Mouse (Mus musculus) CD4-positive, CD25-positive, alpha-beta regulatory T cell, adult 2 months (primary cell): ENCODE results near the gene Gm26602.
"Not testable (repeated sequence)": the region's sequence is repeated elsewhere in the genome, so short reads cannot be mapped to it uniquely, and the experiment has no call there.

Experiments used
- DNase-seq: peaks from one replicate; pipeline ENCODE4 v3.0.0-alpha.2; 2012; ENCODE audit warnings: low read depth, low spot score

Gene Gm26602

DNA sequence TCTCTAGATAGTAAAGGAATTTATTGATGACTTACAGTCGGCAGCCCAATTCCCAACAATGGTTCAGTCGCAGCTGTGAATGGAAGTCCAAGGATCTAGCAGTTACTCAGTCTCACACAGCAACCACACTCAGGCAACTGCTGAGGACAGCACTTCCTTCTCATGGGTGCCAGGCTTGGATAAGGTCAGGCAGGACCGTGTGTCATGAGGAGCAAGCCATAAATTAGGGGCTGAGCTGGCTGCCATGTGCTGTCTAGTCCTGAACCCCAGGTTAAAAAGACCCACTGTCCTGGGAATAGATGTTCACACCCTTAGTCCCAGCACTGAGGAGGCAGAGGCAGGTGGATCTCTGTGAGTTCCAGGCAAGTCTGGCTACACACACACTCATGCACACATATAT, 25.7 kb upstream of the Gm26602 start:
- not testable (repeated sequence) for DNase-seq

DNA sequence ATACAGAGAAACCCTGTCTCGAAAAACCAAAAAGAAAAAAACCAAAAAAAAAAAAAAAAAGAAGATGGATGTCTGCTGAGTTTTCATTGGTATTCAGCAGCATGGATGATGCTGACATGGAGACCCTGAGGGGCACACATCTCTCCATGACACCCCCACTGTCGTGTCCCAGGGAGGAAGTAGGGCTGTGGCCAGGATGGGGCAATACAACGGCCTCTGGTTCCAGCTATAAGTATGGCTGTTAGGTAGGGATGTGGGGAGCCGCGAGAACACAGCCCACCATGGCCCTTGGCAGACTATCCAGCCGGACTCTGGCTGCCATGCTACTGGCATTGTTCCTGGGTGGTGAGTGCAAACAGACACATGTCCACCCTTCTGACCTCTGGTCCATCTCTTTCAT, 24.6 kb upstream of the Gm26602 start, which contains the start of gene Elane:
Gene Elane (plus strand): TSS at position 194 of the 400 bp plus-strand sequence.
- no peak for DNase-seq

DNA sequence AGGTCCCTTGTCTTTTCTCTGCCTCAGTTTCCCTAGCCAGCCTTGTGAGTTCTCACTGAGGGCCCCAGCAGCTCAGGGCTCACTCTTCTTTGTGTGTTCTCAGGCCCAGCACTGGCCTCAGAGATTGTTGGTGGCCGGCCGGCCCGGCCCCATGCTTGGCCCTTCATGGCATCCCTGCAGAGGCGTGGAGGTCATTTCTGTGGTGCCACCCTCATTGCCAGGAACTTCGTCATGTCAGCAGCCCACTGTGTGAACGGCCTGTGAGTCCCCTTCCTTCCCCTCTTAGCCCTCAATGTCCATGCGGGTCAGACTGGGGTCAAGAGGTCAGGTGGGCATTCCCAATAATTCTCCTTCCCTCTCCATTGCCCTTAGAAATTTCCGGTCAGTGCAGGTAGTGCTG, 24.0 kb upstream of the Gm26602 start:
- DNase-seq: no peak

DNA sequence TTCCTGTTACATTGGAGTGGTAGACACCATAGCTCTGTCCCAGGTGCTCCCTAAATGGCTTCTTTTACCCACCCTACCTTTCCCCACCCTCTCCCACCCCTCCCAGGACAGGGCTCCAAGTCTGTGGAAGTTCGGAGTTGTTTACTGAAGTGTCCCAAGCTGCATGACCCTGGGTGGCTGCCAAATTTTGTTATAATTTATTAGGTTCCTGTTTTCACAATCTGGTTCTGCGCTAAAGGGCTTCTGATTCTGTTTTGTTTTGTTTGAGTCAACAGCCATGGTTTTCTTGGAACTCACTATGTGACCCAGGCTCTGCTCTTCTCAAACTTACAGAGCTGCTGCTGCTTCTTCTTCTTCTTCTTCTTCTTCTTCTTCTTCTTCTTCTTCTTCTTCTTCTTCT, 21.3 kb upstream of the Gm26602 start:
- no peak for DNase-seq

DNA sequence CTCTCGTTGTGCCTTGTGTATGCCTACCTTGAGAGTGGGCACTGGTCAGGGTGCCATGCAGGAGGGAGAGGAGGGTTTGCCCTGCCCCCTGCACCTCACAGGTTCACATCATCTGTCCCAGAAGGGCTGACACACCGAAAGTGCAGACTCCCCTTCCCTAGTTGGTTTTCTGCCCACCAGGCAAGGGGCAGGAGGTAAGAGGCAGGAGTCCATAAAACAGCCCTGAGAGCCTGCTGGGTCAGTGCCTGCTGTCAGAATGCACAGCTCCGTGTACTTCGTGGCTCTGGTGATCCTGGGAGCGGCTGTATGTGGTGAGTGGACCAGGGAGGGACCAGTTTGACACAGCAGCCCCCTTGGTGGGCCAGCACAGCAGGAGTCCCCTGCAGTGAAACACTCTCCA, 20.0 kb upstream of the Gm26602 start, which contains the start of gene Cfd:
Gene Cfd (plus strand): TSS at position 184 of the 400 bp plus-strand sequence.
- no peak for DNase-seq

DNA sequence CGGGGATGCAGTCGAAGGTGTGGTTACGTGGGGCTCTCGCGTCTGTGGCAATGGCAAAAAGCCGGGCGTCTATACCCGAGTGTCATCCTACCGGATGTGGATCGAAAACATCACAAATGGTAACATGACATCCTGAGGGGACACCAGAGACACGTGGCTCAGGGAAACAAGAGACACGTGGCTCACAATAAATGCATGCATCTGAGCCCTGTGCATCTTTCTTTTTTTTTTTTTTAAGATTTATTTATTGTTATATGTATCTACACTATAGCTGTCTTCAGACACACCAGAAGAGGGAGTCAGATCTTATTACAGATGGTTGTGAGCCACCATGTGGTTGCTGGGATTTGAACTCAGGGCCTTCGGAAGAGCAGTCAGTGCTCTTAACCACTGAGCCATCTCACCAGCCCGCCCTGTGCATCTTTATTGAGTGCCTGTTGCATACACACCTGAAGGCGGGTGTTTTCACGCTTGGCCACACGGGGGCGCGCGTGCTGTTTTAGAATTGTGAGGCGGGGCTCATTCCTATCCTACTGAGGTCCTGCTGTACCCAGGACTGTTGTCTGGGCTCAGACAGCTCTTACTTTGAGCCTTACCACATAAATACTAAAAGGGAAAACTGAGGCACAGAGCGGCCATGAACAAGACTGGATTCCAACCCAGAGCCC, 18.1 kb upstream of the Gm26602 start:
- DNase-seq: peak; percentile 87

DNA sequence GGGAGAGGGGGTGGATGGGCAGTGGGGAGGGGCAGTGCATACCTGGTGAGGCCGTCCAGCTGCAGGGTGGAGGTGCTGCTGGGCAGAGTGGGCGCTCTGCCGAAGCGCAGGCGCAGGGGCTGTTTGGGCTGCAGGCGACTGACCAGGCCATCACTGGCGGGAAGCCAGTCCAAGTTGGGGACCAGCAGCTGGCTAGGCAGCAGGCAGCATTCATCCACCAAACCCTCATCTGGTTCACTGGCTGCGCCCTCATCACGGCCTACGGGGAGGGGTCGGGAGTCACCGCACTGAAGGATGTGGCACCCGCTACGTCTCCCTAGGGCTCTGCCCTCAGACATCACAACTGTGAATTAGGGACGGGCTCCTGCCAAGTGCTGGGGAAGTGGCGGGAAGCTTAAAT, 14.3 kb upstream of the Gm26602 start:
- DNase-seq: no peak

DNA sequence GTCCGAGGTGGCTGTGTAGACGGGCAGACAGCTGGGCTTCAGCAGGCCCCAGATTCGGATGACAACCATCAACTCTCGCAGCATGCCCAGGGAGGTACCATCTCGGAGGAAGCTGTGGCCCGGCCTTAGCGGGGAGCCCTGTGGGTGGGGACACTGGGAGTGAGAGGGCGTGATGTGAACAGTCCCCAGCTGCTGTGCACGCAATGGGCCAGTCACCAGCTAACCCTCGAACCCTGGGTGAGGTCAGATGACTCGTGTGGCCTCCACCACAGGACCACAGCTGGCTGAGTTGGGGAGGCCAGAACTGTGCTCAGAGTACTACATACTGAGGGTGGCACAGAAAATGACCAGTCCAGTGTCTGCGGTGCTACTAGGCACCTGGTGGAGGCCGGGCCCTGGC, 13.8 kb upstream of the Gm26602 start:
- no peak for DNase-seq

DNA sequence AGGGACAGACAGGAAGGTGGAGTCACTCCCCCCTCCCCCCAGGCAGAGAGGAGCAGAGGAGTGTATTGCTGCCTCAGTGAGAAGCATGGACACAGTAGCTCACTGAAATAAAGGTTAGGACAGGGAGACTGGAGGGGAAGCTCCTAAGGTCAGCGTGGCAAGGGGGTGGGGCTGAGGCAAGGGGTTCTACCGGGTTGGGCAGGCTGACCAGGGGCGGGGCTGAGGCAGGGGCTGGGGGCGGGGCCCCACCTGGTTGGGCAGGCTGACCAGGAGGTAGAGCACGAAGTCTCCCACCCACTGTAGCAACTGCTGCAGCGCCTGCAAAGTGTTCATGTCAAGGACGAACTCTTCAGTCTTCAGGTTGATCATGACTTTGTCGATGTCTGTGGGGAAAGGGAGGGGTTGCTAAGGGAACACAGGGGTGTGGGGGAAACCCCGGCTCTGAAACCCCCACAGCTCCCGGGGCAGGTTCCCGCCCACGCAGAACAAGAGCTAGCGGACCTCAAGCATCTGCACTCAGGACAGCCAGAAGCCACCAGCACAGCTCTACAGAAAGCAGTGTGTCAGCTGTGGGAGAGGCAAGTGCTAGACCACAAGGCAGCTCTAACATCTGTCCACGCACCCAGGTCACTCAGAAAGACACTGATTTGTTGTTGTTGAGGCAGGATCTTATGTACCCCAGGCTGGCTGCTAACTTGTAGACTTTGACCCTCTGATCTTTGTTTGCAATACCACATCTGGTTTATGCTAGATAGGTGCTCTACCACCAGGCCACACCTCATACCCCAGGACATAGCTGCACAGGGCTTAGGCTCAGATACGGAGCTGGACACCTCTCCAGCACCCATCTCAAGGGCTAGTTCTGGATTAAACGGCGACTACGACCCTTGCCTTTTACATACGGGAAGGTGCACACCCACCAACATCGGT, 13.1 kb upstream of the Gm26602 start:
- peak; percentile 67 for DNase-seq

DNA sequence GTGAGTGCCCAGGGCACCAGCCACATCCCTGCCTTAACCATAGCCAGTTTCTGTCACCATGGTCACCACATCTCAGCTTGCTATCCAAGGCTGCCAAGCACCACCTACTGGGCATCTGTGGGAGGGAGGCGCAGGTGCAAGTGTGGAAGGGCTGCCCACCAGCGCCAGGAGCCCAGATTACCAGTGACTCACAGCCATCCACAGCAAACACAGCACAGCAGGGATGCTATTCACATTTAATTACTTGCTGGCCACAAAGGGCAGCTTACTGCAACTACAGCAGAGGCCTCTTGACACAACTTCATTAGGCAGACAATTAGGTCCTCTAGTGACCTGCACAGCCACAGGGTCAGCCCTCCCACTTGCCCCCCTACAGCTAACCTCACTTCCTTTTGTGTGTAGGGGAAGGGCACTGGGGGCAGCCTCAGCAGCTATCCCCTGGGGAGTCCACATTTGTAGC, 9.7 kb upstream of the Gm26602 start:
- DNase-seq: peak; percentile 25

DNA sequence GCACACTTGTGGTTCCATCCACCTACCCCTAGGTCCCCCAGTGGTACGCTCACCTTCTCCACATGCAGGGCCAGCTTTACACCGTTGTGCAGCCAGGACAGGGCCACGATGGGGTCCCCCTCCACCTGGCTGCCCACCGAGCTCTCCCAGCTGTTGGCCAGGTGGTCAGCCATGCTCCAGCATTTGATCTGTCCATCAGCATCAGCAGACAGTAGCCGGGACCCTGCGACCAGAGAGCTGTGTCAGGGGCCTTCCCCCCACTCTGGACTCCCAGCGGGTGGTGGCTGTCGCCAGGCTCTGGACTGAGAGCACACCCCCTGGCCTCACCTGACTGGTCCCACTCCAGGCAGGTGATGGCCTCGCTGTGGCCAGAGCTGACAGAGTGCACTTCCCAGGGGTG, 3.9 kb upstream of the Gm26602 start:
- no peak for DNase-seq

DNA sequence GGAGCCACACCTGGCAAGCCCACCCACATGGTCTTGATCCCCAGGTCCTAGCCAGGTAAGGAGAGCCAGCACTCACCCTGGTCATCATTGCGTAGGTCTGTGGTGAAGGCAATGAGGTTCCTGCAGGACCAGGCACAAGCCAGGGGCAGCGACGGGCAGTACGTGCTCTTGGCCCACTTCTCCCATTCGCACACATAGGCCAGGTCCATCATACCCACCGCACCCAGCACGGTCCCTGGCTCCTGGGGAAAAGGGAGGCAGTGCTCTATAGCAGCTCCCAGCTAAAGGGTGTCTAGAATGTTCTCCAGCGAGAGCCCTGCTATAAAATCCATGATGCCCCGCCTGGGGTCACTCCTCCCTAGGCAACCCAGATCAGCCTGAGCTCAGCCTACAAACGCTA, 3.2 kb upstream of the Gm26602 start:
- no peak for DNase-seq

DNA sequence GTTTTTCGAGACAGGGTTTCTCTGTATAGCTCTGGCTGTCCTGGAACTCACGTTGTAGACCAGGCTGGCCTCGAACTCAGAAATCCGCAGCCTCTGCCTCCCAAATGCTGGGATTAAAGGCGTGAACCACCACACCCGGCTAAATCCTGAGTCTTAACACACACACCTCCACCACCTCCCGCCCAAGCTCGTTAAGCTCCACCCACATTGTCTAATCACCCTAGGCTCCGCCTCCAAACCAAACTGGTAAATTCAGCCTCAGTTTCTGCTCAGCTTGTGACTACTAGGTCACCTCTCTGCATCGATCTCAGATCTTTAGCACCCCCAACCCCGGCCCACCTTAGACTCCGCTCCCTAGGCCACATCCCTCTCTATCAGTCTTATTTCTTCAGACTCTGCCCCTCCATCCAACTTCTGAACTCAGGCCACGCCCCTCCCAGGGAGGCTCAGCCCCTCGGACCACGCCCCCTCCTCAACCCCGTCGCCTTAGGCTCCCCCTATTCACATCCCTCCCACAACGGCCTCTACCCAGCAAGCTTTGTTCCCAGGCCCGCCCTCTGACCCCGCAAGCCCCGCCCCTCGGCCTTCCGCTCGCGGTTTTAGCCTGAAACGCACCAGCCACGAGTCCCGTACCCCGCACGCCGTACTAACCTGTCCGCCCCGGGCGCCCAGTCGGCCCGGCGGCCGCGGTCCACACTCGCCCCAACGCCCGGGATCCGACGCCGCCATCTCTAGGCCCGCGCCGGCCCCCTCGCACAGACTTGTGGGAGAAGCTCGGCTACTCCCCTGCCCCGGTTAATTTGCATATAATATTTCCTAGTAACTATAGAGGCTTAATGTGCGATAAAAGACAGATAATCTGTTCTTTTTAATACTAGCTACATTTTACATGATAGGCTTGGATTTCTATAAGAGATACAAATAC, 2.2 kb upstream of the Gm26602 start, which contains the start of gene Med16:
Gene Med16 (minus strand): TSS at position 757 of the 925 bp plus-strand sequence.
- DNase-seq: peak; percentile 98

DNA sequence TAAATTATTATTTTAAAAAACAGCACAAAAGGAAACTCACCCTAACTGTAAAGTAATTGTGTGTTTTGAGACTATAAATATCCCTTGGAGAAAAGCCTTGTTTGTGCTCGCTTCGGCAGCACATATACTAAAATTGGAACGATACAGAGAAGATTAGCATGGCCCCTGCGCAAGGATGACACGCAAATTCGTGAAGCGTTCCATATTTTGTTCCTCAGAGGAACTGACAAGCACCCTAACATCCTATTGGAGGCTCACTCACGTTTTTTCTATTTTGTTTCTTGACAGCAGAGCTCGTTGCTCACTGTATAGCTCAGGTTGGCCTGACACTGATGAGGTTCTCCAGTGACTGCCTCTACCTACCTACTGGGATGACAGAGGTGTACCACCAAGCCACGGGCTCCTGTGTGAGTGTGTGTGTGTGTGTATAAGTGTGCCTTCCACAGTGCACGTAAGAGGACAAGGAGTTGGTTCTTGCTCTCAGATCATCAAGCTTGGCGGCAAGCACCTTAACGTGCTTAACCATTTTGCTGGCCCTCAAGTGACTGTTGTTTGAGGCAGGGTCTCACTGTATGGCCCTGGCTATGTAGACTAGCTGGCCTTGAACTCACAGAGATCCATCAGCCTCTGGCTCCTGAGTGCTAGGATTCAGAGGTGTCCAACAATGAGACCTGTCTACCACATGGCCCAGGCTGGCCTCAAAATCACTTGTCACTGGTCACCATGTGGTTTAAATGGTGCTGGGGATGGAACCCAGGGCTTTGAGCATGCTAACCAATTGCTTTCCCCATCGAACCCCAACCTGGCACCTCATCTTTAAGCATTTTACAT, 1.3 kb upstream of the Gm26602 start:
- DNase-seq: no peak

DNA sequence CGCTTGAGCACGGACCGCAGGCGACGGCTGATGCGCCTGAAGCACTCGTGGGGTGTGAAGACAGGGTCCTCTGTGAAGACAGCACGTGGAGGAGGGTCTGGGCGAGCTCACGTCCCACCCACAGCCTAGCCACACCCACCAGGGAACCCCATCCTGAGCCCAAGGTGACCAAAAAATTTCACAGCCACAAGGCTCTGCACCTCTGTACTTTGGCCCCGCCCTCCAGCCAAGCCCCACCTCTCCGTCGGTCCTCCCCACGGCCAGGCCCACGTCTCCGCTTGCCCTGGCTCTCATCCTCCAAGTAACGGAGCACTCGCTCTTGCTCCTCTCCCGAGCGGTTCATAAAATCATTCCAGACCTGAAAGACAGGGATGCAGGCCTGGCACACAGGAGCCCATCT, 1.8 kb downstream of the Gm26602 start:
- no peak for DNase-seq

DNA sequence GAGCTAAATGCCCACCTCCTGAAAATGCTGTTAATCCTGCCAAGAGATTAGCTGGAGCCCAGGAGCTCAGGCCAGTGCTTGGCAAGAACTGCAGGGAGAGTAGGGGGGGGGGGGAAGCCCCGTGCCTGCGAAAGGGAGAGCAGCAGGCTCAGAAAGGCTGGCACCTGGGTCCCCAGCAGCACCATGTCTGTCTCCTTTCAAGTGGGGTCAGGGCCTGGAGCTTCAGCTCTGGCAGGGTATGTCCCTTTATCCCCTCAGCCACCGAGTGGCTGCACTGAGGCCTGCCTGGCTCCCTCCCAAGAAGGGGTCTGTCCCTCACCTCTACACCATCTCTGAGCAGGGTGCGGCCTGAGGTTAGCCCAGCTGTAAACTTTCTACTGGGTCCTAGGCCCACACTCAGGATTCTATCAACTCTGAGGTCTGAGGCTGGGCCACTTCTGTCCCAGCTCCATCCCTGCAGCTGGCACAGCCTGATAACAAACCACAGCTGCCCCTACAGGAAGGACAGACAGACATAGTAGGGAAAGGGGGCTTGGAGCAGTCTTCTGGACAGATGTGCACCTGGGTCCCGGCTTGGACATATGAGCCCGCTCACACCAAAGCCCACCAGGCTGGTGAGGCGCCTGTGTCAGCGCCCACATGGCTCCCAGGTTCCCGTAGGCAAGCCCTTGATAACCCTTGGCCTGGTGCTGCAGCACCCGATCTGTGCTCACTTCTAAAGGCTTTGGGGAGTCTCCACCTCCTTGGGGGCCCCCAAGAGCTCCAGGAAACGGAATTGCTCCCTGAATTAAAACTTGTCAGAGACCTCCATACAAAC, 3.7 kb downstream of the Gm26602 start:
- DNase-seq: no peak

DNA sequence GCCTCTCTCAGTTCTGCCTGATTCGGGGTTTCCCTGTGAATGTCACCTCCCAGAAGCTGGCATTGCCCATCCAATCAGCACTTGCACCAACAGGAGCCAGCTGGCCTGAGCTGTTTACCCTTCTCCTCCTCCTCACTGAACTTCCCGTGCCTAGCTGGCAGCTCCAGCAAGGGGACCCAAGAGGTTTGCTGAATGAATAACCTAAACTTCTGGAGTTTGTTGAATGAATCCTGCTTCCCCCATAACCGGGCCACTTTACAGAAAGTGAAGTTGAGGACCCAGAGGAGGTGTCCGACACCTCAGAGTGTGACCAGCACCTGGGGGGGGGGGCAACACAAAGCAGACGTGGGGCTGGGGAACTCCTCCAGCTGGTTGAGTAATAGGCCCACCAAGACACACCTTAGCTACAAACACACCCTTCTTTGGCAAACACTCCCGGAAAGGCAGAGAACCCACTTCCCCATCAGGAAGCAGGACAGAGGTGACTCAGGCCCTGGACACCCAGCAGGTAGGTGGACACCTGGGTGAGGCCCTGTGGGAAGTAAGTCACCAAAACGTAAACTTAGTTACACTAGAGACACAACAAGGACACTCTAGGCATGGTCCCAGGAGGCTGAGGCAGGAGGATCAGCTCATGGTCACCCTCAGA, 4.4 kb downstream of the Gm26602 start:
- DNase-seq: no peak

DNA sequence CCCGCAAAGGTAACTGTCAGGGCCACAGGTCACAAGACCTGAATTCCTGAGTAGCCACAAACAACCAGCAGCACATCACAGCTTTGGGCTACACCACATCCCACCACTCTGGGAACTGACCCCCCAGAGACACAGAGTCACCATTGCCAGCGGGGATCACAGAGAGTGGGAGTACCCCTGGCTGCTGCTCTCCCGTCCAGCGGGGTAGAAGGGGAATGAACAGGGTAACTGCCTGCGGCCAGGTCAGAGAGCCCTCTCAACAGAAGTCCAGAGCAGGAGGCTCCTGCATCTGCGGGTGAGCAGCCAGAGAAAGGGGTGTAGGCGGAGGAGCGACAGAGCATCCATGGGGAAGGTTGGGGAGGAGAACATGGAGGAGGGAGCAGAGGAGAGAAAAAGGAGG, 5.4 kb downstream of the Gm26602 start:
- no peak for DNase-seq

DNA sequence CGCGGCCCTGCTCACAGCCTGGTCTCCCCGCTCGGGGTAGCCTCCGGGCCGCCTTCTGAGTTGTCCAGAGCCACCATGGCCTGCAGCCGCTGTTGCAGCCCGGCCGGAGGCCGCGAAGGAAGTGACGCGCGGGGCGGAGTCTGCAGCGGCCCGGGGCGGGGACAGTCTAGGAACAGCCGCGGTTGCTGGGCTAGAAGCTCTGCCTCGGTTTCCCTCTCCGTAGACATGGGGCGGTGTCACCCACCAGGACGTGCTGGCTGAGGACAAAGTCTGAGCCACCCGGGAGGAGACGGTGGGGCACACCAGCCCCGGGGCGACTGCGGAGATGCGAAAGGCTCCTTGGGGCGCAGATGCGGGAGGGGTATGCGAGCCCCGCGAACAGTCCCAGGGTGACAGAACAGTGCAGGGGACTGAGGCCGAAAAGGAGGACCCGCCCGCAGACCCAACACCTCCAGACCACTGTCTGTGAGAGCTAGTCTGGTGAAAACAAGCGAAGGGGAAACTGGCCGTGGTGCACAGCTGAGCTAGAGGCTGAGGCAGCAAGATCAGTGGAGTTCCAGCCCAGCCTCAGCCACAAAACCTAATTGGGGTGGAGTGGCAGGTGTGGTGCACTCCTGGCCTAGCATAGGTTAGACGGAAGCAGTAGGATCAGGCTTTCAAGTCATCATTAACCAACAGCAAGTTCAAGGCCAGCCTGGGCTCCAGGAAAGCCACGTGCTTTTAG, 6.3 kb downstream of the Gm26602 start, which contains the start of gene Kiss1r:
Gene Kiss1r (plus strand): TSS at position 164 of the 724 bp plus-strand sequence.
- peak; percentile 86 for DNase-seq
